Mouse (Mus musculus) cerebellum, adult 2 months (tissue): Measurements from ENCODE around the gene Prdx5. TPM values are rescaled to one million over a fixed set of nuclear protein-coding genes. Genes with fewer than 3 reads are reported as not detected.

Experiments used
- DNase-seq, 2 experiments: peaks; one replicate each; pipeline ENCODE4 v3.0.0; 2021
- H3K27ac ChIP-seq: fragments of 200-500 bp; 2 replicates; pipeline ENCODE4 v1.5.1; 2012; ENCODE audit warnings: low read length, control low read depth, inconsistent platforms; ENCODE audit not compliant: insufficient read depth
- H3K27me3 ChIP-seq: fragments of 200-500 bp; 2 replicates; pipeline ENCODE4 v1.6.1; 2012; ENCODE audit warnings: inconsistent platforms, mild to moderate bottlenecking, low read length, moderate library complexity; ENCODE audit not compliant: control insufficient read depth, insufficient read depth
- H3K4me1 ChIP-seq: fragments of 200-500 bp; 2 replicates; pipeline ENCODE4 v1.6.1; 2011; ENCODE audit warnings: low read length; ENCODE audit not compliant: control insufficient read depth, insufficient read depth
- H3K4me3 ChIP-seq: fragments of 200-500 bp; replicated peaks from 2 replicates; pipeline ENCODE3; 2011; ENCODE audit warnings: mild to moderate bottlenecking, low read depth, low read length, control low read depth; ENCODE audit not compliant: insufficient read depth
- CTCF ChIP-seq: fragments of 200-500 bp; IDR thresholded peaks from 2 replicates; pipeline ENCODE4 v1.5.1; 2011; ENCODE audit warnings: low read depth, mild to moderate bottlenecking, control low read depth, low read length, moderate library complexity, borderline replicate concordance; ENCODE audit not compliant: insufficient read depth
- POLR2A ChIP-seq: fragments of 200-500 bp; IDR thresholded peaks from 2 replicates; pipeline ENCODE4 v1.6.1; 2011; ENCODE audit warnings: low read length, control low read depth, borderline replicate concordance; ENCODE audit not compliant: insufficient read depth
- WGBS: fragments of 180-500 bp; shearing (Covaris S2); methylation state at CpG from one replicate; pipeline ENCODE4 v1.1.7; 2018; 5-methylcytosine and 5-hydroxymethylcytosine counted together
- polyA plus RNA-seq: library from polyadenylated mRNA; depleted of rRNA; stranded (reverse); fragments of >200 nt; gene quantifications from 2 replicates; pipeline ENCODE4 v1.2.3, GENCODE M21; 2012

The Prdx5 gene
- polyA plus RNA-seq, 1 experiment, result 537 TPM

- Histone ChIP-seq H3K27ac (peak overlapping the region; percentile 79), H3K27me3 (no peaks in the 10 kb centered on the region), H3K4me1 (peaks cover 22% of the 10 kb centered on the region), H3K4me3 (peak overlapping the region; percentile 97)
- under 1% methylated on average over 28 of the region's 28 CpGs for WGBS
- DNase-seq, result peak; percentile 77 to 78
- TF ChIP-seq CTCF (no peak), POLR2A (peak; percentile 81; the same call in 1 of the 2 replicates)
Measured at GRCm38 (mm10) chr19:6950613-6951153, 40.8 kb upstream of the Prdx5 start.

- no peak overlapping the region for H3K27ac ChIP-seq
- TF ChIP-seq CTCF, result no peak
- no peak for TF ChIP-seq POLR2A
- WGBS, result 36% methylated on average over 5 of the region's 5 CpGs
- no peak for DNase-seq
- no peak overlapping the region for H3K4me3 ChIP-seq
- peaks cover 22% of the 10 kb centered on the region for H3K4me1 ChIP-seq
- H3K27me3 ChIP-seq, result no peaks in the 10 kb centered on the region
Measured at GRCm38 (mm10) chr19:6949951-6950350, 40.0 kb upstream of the Prdx5 start.

DNA sequence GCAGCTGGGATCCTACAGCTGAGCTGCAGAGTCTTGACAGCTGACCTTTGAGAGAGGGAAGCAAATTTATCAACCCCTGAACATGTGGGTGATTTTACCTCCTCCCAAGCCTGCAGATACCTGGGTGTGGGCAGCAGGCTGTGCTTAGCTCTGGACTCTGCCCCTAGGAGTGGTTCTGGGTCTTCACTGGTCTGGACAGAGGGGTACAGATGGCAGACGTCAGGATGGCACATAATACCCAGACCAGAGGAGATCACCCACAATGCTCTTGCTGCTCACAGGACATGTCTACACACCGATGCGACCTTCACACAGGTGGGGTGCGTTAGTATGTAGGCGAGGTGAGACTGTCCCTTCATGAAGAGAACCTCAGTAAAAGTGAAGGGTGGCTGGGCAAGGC, 39.6 kb upstream of the Prdx5 start:
- TF ChIP-seq POLR2A, result no peak
- TF ChIP-seq CTCF, result no peak
- DNase-seq, result no peak
- Histone ChIP-seq H3K27ac (no peak overlapping the region), H3K4me1 (peaks cover 22% of the 10 kb centered on the region), H3K4me3 (no peak overlapping the region), H3K27me3 (no peaks in the 10 kb centered on the region)
- 87% methylated on average over 5 of the region's 5 CpGs for WGBS

- no peak overlapping the region for H3K4me3 ChIP-seq
- peaks cover 22% of the 10 kb centered on the region for H3K4me1 ChIP-seq
- 14% methylated on average over 4 of the region's 4 CpGs for WGBS
- DNase-seq, result peak; percentile 79 to 88
- H3K27ac ChIP-seq, result peak overlapping the region; percentile 74
- TF ChIP-seq POLR2A (no peak), CTCF (no peak)
- H3K27me3 ChIP-seq, result no peaks in the 10 kb centered on the region
Measured at GRCm38 (mm10) chr19:6948186-6948585, 38.3 kb upstream of the Prdx5 start.

DNA sequence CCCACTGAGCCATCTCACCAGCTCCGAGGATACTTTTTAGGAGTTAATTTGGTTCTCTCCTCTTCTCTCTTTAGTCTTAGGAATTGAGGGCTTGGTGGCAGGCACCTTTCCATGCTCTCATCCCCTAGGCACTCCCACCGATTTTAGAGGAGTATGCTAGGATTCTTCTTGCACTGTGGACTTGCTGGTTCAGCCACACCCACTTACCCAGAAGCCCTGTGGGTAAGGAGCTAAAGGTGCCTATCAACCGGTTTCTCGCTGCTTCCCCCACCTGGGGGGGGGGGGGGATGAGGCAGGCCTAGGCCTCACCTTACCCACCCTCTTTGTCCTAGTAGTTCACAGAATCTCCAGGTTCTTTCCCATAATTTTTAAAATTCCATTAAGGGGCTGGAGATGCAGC, 37.8 kb upstream of the Prdx5 start:
- H3K27me3 ChIP-seq, result no peaks in the 10 kb centered on the region
- no peak overlapping the region for H3K4me3 ChIP-seq
- peaks cover 20% of the 10 kb centered on the region for H3K4me1 ChIP-seq
- TF ChIP-seq CTCF (no peak), POLR2A (no peak)
- H3K27ac ChIP-seq, result peak overlapping the region; percentile 74
- DNase-seq, result no peak
- 35% methylated on average over 4 of the region's 4 CpGs for WGBS

GRCm38 (mm10) chr19:6943709-6944108, 33.8 kb upstream of the Prdx5 start:
- no peak for DNase-seq

GRCm38 (mm10) chr19:6942764-6943163, 32.9 kb upstream of the Prdx5 start:
- WGBS, result 20% methylated on average over 5 of the region's 5 CpGs
- no peak for TF ChIP-seq CTCF
- no peak for TF ChIP-seq POLR2A
- Histone ChIP-seq H3K27ac (peak overlapping the region; percentile 67), H3K4me1 (peaks cover 29% of the 10 kb centered on the region), H3K4me3 (peak overlapping the region; percentile 83), H3K27me3 (no peaks in the 10 kb centered on the region)
- DNase-seq, result no peak

More at GRCm38 (mm10) chr19:6943709-6944108, 33.8 kb upstream of the Prdx5 start:
- Histone ChIP-seq H3K4me1 (peaks cover 29% of the 10 kb centered on the region), H3K27me3 (no peaks in the 10 kb centered on the region), H3K4me3 (no peak overlapping the region), H3K27ac (no peak overlapping the region)
- TF ChIP-seq CTCF, result no peak
- no peak for TF ChIP-seq POLR2A
- 91% methylated on average over 6 of the region's 6 CpGs for WGBS

DNA sequence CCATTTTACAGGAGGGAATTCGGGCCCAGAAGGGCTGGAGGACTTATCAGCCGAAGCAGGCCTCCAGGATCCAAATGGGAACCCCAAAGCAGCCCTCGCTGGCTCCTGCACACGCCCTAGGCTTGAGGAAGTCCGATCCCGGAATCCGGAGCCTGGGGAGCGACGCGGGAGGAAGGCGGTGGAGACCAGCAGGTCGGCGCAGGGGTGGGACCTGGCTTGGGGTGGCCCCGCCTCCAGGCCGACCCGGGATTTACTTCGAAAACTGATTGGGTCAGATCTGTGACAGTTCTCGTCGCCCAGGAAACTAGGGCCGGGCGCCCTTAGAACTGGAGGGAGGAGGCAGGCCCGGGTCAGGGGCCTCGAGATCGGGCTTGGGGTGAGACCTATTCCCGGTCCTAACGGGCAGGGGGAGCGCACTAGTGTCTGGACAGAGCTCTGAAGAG, 32.4 kb upstream of the Prdx5 start, which contains the start of gene Gpr137:
Gene Gpr137 (minus strand): TSS at position 232 of the 443 bp plus-strand sequence.
- peak within 1 kb of the TSS; percentile 67 for H3K27ac ChIP-seq
- TF ChIP-seq POLR2A (peak; percentile 66), CTCF (no peak)
- WGBS, result 1% methylated on average over 27 of the region's 27 CpGs
- H3K4me3 ChIP-seq, result peak within 1 kb of the TSS; percentile 83
- peaks cover 29% of the 10 kb centered on the region for H3K4me1 ChIP-seq
- no peaks in the 10 kb centered on the region for H3K27me3 ChIP-seq
- peak; percentile 94 to 96 for DNase-seq

GRCm38 (mm10) chr19:6941372-6942248, 31.7 kb upstream of the Prdx5 start, which contains the start of gene Bad:
Gene Bad (plus strand): TSS chr19:6941861.
- H3K4me3 ChIP-seq, result peak within 1 kb of the TSS; percentile 83
- TF ChIP-seq CTCF (no peak), POLR2A (peak; percentile 71; the same call in 1 of the 2 replicates)
- no peaks in the 10 kb centered on the region for H3K27me3 ChIP-seq
- DNase-seq, result peak; percentile 90 to 97
- peak within 1 kb of the TSS; percentile 71 for H3K27ac ChIP-seq
- H3K4me1 ChIP-seq, result peaks cover 29% of the 10 kb centered on the region
- WGBS, result under 1% methylated on average over 83 of the region's 83 CpGs
